Mouse (Mus musculus): ENCODE results near the gene Cela1. TPM values are rescaled to one million over a fixed set of nuclear protein-coding genes. Genes with fewer than 3 reads are reported as not detected.

Cela1 gene
- polyA plus RNA-seq, 1 experiment from 2014 or later = 2.2 TPM

GRCm38 (mm10) chr15:100684450-100684849, 3.3 kb downstream of the Cela1 start:
- H3K27ac ChIP-seq = no peak overlapping the region
- WGBS = 45% methylated on average over 10 of the region's 10 CpGs
- peaks cover 5% of the 10 kb centered on the region; the same call in 1 of the 2 replicates for H3K27me3 ChIP-seq
- no peak overlapping the region for H3K4me3 ChIP-seq
- H3K9me3 ChIP-seq (replicated peaks) = no peaks in the 10 kb centered on the region
- ATAC-seq (replicated peaks; ENCODE audit: insufficient number of reproducible peaks, insufficient read depth, low FRiP score, low read depth) = peak; percentile 59
- H3K9ac ChIP-seq = no peak overlapping the region
- H3K4me2 ChIP-seq = peak overlapping the region; percentile 25
- peaks cover 17% of the 10 kb centered on the region; the same call in 1 of the 2 replicates for H3K4me1 ChIP-seq (replicated peaks)
- H3K36me3 ChIP-seq = no peaks in the 10 kb centered on the region

GRCm38 (mm10) chr15:100683041-100683440, 4.7 kb downstream of the Cela1 start:
- no peaks in the 10 kb centered on the region for H3K36me3 ChIP-seq
- no peak overlapping the region for H3K9ac ChIP-seq
- H3K9me3 ChIP-seq (replicated peaks) = no peaks in the 10 kb centered on the region
- no peak overlapping the region for H3K27ac ChIP-seq
- H3K4me2 ChIP-seq = no peak overlapping the region
- peak; percentile 43; the same call in 1 of the 2 replicates for ATAC-seq (replicated peaks; ENCODE audit: insufficient number of reproducible peaks, insufficient read depth, low FRiP score, low read depth)
- H3K4me3 ChIP-seq = no peak overlapping the region
- 48% methylated on average over 2 of the region's 2 CpGs for WGBS
- peaks cover 5% of the 10 kb centered on the region; the same call in 1 of the 2 replicates for H3K27me3 ChIP-seq
- H3K4me1 ChIP-seq (replicated peaks) = peaks cover 17% of the 10 kb centered on the region; the same call in 1 of the 2 replicates

DNA sequence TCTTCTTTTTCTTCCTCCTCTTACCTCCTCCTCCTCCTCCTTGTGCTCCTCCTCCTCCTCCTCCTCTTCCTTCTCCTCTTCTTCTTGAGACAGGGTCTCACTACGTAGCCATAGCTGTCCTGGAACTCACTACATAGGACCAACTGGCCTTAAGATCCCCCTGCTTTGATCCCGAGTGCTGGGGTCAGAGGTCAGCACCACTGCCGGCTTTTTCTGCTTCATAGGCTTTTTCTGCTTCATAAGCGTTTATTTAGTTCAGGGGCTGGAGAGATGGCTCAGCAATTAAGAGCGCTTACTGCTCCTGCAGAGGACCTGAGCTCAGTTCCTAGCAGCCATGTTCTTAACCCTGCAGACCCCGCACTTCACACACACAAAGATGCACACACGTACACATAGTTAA, 6.0 kb downstream of the Cela1 start:
- Histone ChIP-seq H3K4me2 (no peak overlapping the region), H3K4me3 (no peak overlapping the region), H3K4me1 (replicated peaks) (peaks cover 8% of the 10 kb centered on the region; the same call in 1 of the 2 replicates), H3K9me3 (replicated peaks) (no peaks in the 10 kb centered on the region), H3K27me3 (peaks cover 5% of the 10 kb centered on the region; the same call in 1 of the 2 replicates), H3K27ac (no peak overlapping the region), H3K36me3 (no peaks in the 10 kb centered on the region), H3K9ac (no peak overlapping the region)
- no peak for ATAC-seq (replicated peaks; ENCODE audit: insufficient number of reproducible peaks, insufficient read depth, low FRiP score, low read depth)
- 48% methylated on average over 7 of the region's 7 CpGs for WGBS

DNA sequence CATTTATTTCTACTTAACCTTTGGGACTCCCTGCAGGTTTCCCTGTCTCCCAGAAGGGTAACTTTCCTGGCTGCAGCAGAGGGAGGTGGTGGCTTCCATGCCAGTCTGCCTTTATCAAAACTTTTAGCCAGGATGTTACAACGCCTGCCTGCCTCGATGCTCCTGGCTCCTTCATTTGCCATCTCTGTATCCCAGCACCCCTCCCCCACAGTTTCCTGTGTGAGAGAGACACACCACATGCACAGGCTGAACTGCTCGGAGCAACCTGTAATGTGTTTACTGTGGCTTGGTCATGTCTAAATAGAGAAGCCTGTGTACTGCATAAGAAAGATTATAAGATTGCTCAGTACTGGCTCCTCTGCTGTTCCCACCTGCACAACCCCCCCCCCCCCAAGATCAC, 7.3 kb downstream of the Cela1 start:
- Histone ChIP-seq H3K4me3 (no peak overlapping the region), H3K9me3 (replicated peaks) (no peaks in the 10 kb centered on the region), H3K27me3 (no peaks in the 10 kb centered on the region), H3K36me3 (no peaks in the 10 kb centered on the region), H3K4me2 (no peak overlapping the region), H3K27ac (no peak overlapping the region), H3K9ac (no peak overlapping the region), H3K4me1 (replicated peaks) (peaks cover 8% of the 10 kb centered on the region; the same call in 1 of the 2 replicates)
- ATAC-seq (replicated peaks; ENCODE audit: insufficient number of reproducible peaks, insufficient read depth, low FRiP score, low read depth) = no peak
- WGBS = 45% methylated on average over 3 of the region's 3 CpGs

GRCm38 (mm10) chr15:100679005-100679404, 8.7 kb downstream of the Cela1 start:
- WGBS = 89% methylated on average over 14 of the region's 14 CpGs
- Histone ChIP-seq H3K4me1 (replicated peaks) (peaks cover 8% of the 10 kb centered on the region), H3K36me3 (no peaks in the 10 kb centered on the region), H3K9me3 (replicated peaks) (no peaks in the 10 kb centered on the region), H3K27me3 (no peaks in the 10 kb centered on the region), H3K4me3 (no peak overlapping the region), H3K4me2 (no peak overlapping the region), H3K9ac (no peak overlapping the region), H3K27ac (no peak overlapping the region)
- no peak for ATAC-seq (replicated peaks; ENCODE audit: insufficient number of reproducible peaks, insufficient read depth, low FRiP score, low read depth)

- Histone ChIP-seq H3K27ac (no peak overlapping the region), H3K36me3 (no peaks in the 10 kb centered on the region), H3K4me2 (no peak overlapping the region), H3K9me3 (replicated peaks) (no peaks in the 10 kb centered on the region), H3K27me3 (no peaks in the 10 kb centered on the region), H3K9ac (no peak overlapping the region), H3K4me1 (replicated peaks) (peaks cover 12% of the 10 kb centered on the region), H3K4me3 (no peak overlapping the region)
- 80% methylated on average over 12 of the region's 12 CpGs for WGBS
- ATAC-seq (replicated peaks; ENCODE audit: insufficient number of reproducible peaks, insufficient read depth, low FRiP score, low read depth) = no peak
These were observed 9.1 kb downstream of the Cela1 start for GRCm38 (mm10) chr15:100678581-100678980.

DNA sequence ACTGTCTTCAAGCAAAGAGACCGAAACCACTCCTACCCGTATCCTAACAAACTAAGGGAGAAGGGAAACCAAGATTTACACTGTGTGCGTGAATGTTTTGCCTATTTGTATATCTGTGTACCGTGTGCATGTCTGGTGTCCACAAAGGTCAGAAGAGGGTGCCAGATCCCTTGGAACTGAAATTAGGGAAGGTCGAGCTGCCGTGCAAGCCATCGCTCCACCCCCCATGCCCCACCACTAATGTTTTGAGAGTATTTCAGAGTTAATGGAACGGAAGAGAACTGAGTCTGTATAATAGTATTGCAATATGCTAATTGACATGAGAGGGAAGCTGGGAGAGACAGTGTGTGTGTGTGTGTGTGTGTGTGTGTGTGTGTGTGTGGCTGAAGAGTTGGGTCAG, 10.0 kb downstream of the Cela1 start:
- no peak for ATAC-seq (replicated peaks; ENCODE audit: insufficient number of reproducible peaks, insufficient read depth, low FRiP score, low read depth)
- Histone ChIP-seq H3K4me3 (no peak overlapping the region), H3K9ac (no peak overlapping the region), H3K27ac (no peak overlapping the region), H3K27me3 (no peaks in the 10 kb centered on the region), H3K4me2 (no peak overlapping the region), H3K4me1 (replicated peaks) (peaks cover 16% of the 10 kb centered on the region), H3K9me3 (replicated peaks) (no peaks in the 10 kb centered on the region), H3K36me3 (no peaks in the 10 kb centered on the region)
- 87% methylated on average over 8 of the region's 8 CpGs for WGBS

DNA sequence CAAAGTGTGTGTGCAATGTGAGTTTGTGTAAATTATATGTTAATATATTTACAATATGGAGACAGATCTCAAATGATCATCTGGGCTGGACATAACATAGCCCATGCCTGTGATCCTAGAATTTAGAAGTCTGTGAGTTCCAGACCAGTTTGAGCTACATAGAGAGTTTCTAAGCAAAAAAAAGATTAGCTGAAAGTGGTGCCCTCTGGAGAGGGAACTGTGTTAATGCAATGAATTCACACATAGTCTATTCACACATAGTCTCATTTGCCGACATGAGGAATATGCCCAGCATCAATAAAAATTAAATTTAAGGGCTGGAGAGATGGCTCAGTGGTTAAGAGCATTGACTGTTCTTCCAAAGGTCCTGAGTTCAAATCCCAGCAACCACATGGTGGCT, 11.2 kb downstream of the Cela1 start:
- no peaks in the 10 kb centered on the region for H3K9me3 ChIP-seq (replicated peaks)
- ATAC-seq (replicated peaks; ENCODE audit: insufficient number of reproducible peaks, insufficient read depth, low FRiP score, low read depth) = no peak
- no peaks in the 10 kb centered on the region for H3K36me3 ChIP-seq
- H3K4me3 ChIP-seq = no peak overlapping the region
- H3K9ac ChIP-seq = no peak overlapping the region
- H3K4me2 ChIP-seq = no peak overlapping the region
- peaks cover 16% of the 10 kb centered on the region for H3K4me1 ChIP-seq (replicated peaks)
- no peaks in the 10 kb centered on the region for H3K27me3 ChIP-seq
- WGBS = 81% methylated on average over 1 of the region's 1 CpGs
- H3K27ac ChIP-seq = no peak overlapping the region

DNA sequence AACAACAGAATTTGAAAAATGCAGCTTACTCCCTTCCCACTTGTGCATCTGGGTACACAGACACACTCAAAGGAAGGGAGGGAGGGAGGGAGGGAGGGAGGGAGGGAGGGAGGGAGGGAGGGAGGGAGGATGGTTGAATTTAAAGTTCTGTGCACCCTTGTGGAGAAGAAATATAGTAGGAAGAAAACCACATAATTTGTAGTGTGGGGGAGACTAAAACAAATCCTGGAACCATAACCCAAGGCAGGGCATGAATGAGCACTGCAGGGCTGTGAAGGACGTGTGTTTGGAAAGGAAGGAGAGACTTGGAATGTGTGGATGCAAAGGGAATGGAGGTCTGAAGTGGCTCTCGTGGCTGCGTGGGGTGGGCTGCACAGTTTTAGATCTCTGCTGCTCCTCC, 12.2 kb downstream of the Cela1 start:
- Histone ChIP-seq H3K9me3 (replicated peaks) (no peaks in the 10 kb centered on the region), H3K27ac (no peak overlapping the region), H3K4me1 (replicated peaks) (peaks cover 16% of the 10 kb centered on the region), H3K36me3 (no peaks in the 10 kb centered on the region), H3K9ac (no peak overlapping the region), H3K4me2 (no peak overlapping the region), H3K4me3 (no peak overlapping the region), H3K27me3 (no peaks in the 10 kb centered on the region)
- no peak for ATAC-seq (replicated peaks; ENCODE audit: insufficient number of reproducible peaks, insufficient read depth, low FRiP score, low read depth)
- WGBS = 48% methylated on average over 3 of the region's 3 CpGs

- H3K4me2 ChIP-seq = no peak overlapping the region
- peak overlapping the region; percentile 55 for H3K27ac ChIP-seq
- H3K9ac ChIP-seq = no peak overlapping the region
- H3K4me3 ChIP-seq = no peak overlapping the region
- peaks cover 16% of the 10 kb centered on the region for H3K4me1 ChIP-seq (replicated peaks)
- ATAC-seq (replicated peaks; ENCODE audit: insufficient number of reproducible peaks, insufficient read depth, low FRiP score, low read depth) = no peak
- 77% methylated on average over 10 of the region's 10 CpGs for WGBS
- H3K36me3 ChIP-seq = no peaks in the 10 kb centered on the region
- H3K9me3 ChIP-seq (replicated peaks) = no peaks in the 10 kb centered on the region
- H3K27me3 ChIP-seq = no peaks in the 10 kb centered on the region
These were observed 13.2 kb downstream of the Cela1 start for GRCm38 (mm10) chr15:100674566-100674965.

DNA sequence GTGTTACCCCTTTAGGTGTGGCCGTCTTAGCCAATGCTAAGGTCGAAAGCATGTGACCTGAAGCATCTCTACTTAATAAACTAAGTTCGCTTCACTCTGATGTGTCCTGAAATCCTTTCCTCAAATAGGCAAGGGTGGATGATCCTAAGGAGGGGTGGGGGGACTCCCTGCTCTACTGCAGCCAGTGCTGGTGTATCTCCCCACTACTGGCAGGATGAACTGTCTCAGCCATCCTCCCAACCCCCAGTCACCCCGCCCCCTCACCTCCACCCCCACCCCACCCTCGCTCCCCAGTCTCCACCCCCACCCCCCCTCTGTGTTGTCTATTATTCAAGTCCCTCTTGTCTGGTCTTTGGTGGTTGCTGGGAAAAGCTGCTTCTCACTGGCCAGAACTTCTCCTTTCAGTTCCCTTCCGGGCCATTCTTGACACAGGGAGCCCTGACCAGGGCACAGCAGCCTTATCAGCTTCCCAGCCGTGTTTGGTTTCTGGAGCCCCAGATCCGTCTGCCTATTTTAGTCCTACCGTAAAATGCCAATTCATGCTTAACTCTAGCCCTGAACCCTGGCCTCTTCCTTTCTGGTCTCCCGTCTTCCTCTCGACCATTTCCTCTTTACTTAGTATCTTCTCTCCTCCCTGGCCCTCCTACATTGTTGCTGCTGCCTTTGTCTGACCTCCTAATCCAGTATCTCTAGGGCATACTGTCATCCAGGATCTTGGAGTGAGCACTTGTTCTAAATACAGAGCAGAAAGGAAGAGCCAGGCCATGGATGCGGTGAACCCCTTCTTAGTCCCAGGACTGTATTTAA, 13.9 kb downstream of the Cela1 start:
- H3K9me3 ChIP-seq (replicated peaks) = no peaks in the 10 kb centered on the region
- H3K4me2 ChIP-seq = peak overlapping the region; percentile 34
- H3K4me3 ChIP-seq = no peak overlapping the region
- ATAC-seq (replicated peaks; ENCODE audit: insufficient number of reproducible peaks, insufficient read depth, low FRiP score, low read depth) = peak; percentile 68
- 28% methylated on average over 12 of the region's 12 CpGs for WGBS
- H3K27me3 ChIP-seq = no peaks in the 10 kb centered on the region
- no peaks in the 10 kb centered on the region for H3K36me3 ChIP-seq
- peaks cover 16% of the 10 kb centered on the region for H3K4me1 ChIP-seq (replicated peaks)
- H3K9ac ChIP-seq = no peak overlapping the region
- peak overlapping the region; percentile 55 for H3K27ac ChIP-seq

- Histone ChIP-seq H3K27me3 (no peaks in the 10 kb centered on the region), H3K27ac (no peak overlapping the region), H3K4me1 (replicated peaks) (peaks cover 28% of the 10 kb centered on the region), H3K9me3 (replicated peaks) (no peaks in the 10 kb centered on the region), H3K4me2 (no peak overlapping the region), H3K4me3 (no peak overlapping the region), H3K9ac (no peak overlapping the region), H3K36me3 (no peaks in the 10 kb centered on the region)
- ATAC-seq (replicated peaks; ENCODE audit: insufficient number of reproducible peaks, insufficient read depth, low FRiP score, low read depth) = no peak
- WGBS = 71% methylated on average over 5 of the region's 5 CpGs
These were observed 16.9 kb downstream of the Cela1 start for GRCm38 (mm10) chr15:100670833-100671232.
